Mouse (Mus musculus): ENCODE data around the gene Six1.

The Six1 gene

DNA sequence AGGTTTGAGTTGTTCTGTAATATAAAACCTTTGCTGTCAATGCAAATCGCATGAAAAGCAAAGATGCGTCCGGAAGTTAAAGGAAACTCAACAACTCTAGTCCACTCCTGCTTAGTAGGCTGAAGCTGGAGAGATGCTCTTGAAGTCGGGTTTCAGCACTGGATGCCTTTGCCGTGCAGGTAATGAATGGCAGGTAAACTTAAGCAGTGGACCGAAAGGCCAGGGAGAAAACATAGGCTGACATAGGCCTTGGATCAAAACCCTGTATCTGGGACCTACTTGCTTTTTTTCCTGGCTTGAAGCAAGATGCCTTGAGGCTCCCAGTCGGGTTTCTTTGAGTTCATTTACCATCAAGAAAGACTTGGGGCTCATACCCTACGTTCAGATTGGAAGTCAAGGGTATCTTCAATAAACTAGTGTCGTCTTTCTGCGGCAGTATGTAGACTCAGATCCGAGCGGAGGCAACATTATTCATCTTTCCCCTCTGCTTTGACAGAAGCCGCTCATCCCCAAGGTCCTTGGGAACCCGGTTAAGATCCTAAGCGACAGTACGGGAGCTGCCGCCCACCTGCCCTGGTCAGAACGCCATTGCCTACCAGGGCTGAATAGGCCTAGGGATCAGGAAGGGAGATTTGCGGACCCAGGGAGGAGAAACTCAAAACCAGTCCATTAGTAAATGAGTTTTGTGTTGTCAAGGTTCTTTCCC is 4.0 kb downstream of the Six1 start:
- DNase-seq (ENCODE audit: extremely low spot score) = peak; percentile 45

DNA sequence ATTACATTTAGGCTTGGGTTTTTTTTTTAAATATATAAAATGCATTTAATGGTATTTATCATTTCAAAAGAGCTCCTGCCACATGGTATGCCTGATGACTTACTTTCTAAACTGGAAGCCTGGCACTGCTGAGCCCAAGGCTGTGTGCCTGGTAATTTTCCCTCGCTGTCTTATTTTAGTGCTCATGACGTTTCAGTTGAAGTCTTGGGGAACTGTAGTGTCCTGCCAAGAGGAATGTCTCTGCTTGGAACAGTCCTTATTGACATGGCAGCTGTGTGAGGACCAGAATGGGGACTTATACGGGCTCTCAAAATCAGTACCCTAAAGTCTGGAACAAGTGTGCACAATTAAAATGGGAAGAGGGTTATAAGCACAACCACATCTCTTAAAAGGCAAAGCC is 5.2 kb downstream of the Six1 start:
- peak; percentile 15 for DNase-seq (ENCODE audit: extremely low spot score)

DNA sequence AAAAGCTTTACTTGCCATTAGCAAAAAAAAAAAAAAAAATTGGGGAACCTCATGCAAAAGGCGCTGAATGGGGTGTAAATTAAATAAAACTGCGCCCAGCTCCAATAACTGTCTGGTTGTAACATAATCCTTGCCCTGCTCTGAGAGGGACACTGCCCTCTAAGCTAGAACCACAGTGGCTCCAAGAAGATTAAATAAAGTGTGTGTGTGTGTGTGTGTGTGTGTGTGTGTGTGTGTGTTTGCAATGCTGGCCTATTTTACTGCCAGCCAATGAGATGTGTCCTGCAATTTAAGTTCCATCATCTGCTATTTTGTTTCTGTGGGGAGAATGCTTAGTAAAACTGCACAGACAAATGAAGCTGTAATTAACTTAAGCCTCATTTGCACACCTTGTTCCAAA is 6.1 kb downstream of the Six1 start:
- peak; percentile 21 for DNase-seq (ENCODE audit: extremely low spot score)

DNA sequence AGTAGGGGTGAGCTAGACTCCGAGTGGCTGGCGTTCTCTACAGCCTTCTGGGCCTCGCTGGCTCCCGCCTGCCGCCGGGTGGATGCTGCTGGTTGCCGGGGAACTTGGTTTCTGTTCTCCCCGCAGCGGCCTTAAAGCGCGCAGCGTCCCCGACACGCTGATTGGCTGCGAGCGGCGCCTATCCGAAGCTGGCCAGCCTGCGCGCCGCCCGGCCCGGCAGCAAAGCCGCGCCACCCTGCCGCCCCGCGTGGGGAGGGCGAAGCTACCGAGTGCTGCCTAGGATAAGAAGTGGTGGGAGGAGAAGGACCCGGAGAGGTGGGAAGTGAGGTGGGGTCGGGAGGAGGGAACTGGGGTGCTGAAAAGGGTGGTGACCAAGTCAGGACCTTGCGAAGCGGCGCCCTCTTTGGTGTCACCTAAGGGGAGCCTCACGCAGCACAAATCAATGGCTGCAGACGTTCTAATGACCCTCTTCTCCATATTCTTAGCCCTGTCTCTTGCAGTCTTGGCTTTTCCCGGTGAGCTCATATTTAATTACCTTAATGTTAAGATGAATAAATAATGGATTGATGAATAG is 7.0 kb downstream of the Six1 start:
- DNase-seq (ENCODE audit: extremely low spot score) = peak; percentile 88

DNA sequence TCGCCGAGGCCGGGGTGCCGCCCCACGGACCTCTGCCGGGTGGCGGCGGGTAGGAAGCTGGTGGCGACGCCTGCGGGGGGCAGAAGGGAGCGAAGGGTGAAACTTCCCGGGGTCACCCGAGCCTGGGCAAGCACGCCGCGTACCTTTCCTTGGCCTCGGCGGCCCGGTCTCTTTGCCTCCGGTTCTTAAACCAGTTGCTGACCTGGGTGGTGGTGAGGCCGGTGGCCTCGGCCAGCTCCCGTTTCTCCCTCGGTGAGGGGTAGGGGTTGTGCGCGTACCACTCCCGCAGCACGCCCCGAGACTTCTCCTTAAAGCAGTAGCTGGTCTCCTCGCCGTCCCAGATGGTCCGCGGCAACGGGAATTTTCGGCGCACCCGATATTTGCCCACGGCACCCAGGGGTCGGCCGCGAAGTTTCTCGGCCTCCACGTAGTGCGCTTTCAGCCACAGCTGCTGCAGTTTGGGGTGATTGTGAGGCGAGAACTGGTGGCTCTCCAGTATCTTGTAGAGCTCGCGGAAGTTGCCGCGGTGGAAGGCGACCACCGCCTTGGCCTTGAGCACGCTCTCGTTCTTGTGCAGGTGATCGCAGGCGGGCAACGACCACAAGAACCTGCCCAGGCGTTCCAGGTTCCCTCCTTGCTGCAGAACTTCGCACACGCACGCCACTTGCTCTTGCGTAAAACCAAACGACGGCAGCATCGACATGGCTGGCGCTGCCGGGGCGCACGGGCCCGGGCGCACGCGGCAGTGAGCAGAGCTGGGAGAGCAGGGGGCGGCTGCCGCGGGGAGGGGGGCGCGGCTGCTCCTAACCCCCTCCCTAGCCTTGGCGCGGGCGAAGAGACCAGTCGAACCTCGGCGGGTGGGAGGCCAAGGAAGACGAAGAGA is 7.7 kb downstream of the Six1 start:
- DNase-seq (ENCODE audit: extremely low spot score) = peak; percentile 54

DNA sequence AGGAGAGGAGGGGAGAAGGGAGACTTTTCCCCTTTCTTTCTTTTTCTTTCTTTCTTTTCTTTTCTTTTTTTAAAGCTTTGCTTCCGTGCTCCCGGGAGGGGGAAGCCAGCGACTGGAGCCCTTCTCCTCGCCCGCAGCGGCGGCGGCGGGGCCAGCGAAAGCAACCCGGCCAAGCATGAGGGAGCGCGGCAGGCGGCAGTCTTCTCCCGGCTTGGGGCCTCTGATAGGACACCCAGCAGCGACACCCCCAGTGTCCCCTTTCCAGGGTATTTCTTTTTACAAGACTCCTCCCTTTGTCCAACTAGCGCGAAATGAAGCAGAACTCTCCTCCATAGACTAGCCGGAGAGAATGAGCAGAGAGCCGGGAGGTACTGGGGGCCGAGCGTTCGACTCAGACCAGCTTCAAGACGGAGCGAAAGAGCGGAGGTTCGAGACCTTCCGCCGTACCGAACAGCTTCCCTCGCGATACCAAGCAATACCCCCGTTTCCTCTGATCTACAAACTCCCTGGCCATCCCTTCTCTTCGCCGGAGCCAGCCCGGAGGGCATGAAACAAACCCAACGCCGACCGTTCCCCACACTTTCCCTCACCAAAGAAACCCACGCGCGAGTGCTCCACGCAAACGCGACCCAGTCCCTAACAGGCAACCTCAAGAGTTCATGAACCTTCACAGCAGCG is 8.5 kb downstream of the Six1 start:
- DNase-seq (ENCODE audit: extremely low spot score) = peak; percentile 60

DNA sequence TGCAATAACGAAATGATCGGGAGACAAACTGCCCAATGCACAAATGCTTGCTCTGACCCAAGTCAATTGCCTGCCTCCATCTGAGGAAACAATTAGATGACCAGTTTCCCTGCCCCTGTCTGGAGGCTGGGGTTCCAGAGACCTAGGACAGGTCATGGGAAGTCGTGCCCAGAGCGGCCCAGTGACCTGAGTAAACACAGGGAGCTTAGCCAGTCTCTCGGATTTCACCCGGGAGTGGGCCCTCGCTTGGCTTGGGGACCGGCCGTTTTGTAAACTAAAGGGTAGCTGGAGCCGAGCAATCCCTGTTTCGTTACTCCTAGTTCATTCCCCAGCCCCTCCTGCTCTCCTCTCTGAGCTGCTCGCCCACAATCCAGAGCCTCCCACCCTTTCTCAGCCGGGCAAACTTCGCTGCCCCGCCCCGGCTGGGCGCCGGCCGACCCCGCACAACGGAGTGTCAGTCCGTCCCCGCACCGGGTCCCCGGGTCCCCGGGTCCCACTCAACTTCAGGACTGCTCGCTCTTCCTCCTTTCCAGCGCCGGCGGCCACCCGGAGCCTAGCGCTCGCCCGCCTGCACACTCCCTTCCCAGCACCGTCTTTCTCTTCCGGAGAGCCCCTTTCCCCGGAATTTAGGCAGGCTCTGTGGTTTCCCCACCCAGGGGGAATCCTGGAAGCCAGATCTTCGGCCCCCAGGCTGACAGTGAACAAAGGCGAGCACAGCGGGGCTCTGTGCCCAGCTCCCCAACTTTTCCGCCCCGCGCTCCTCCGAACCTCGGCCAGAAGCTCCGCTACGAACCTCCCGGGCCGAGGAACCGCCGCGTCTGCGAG is 9.3 kb downstream of the Six1 start:
- peak; percentile 78 for DNase-seq (ENCODE audit: extremely low spot score)

DNA sequence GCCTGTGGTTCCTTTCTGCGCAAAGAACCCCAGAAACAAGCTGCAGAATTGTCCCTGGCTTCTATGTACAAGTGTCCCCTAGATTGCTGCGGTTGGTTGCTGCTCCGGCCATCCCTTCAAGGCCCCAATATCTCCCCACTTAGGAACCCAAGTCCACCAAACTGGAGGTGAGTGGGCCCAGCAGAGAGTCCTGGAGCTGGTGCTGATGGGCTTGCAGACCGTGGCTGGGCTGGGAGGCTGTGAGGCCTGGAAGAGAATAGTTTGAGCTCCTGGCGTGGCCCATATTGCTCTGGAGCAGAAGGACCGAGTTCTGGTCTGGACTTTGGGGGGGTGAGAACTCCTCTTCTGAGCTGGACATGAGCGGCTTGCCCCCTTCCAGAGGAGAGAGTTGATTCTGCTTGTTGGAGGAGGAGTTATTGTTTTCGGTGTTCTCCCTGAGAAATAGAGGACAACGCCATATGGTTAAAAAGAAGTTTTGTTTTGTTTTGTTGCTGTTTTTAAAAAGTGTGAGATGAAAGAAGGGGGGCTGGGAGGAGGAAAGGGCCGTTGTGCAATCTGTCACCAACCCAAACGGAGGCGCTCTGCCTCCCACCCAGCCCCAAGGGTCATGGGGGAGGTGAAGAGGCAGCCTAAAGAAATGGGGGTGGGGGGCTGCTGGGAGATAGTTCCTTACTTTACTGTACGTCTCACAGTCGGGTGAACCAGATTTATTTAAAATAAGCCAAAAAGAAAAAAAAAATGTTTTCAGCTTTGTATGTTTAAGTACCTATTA is 10.1 kb downstream of the Six1 start:
- peak; percentile 54 for DNase-seq (ENCODE audit: extremely low spot score)

DNA sequence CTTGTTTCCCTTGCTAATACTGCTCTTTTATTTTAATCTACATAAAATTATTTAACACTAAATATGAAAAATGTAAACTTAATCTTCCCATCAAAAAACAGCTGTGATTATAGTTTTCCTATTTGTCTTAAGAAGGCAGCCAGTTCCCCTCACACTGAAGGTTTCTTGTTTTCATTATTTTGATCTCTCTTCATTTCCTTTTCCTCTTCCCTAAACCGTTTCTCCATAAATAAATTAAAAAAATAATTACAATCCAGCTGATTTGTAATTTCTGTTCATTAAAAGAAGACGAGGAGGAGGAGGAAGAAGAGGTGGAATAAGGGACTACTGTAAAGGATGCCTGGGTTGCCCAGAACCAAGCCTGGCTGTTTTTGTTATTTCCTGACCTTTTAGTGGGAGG is 10.8 kb downstream of the Six1 start:
- no peak for DNase-seq (ENCODE audit: extremely low spot score)

DNA sequence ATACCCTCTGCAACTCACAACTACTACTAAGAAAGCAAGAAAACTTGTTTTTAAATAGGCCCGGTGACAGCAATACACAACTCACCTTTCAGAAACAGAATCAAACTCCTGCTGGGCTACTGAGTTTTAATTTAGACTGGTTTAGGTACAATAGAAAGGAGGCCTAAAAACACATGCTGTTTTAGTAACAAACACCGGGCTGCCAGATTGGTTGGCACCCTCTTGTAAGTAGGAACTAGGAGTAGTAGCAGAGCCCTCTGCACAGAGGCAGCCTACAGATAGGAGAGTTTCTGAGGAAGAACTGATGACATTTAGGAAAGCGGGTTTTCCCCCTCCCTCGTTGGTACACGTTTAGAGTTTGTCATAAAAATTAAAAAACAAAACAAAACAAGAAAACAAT is 11.3 kb downstream of the Six1 start:
- DNase-seq (ENCODE audit: extremely low spot score) = peak; percentile 39

DNA sequence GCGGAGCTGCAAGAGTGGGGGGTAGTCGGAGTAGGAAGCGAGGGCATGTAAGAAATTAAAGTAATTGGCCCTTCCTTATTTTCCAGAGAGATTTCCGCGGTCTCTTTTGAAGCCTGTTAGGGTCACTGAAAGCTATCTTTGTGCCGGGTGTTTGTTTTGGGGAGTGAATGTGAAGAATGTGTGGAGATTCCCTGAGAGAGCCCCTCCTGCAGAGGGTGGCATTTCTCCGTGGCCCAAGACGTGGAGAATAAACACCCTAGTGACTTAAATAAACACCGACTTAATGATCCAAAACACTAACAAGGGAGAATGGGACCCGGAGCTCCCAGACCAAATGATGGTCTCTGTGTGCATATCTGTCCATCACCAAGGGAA is 12.4 kb downstream of the Six1 start:
- DNase-seq (ENCODE audit: extremely low spot score) = peak; percentile 65

DNA sequence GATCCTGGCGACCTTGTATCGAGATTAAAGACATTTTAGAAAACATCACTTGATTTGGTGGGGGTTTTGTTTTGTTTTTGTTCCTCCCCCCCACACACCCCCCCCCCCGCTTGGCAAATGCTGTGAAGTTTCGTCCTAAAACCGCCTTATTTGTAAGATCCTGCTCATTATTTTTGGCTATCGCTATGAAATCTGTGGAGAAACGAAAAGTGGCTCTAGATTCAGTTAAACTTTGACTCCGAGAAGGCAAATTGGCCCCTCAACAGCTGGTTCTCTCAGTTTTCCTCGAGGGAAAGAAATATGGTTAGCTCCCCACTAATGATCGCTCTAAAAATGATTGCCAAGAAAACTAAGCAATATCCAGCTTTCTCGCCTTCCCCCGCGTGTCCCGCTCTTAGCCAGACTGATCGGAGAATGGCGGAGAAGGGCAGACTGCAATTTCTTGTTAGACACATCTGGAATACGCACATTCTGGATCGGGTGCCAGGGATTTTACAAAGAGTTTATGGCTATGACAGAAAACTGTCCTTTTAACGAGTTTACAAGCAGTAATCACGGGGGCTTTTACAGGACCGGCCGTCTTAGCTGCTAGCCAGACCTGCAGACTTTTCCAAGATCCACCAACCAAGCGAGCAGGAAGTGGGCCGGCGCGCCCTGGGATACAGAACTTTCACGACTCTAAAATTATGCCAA is 13.0 kb downstream of the Six1 start:
- DNase-seq (ENCODE audit: extremely low spot score) = peak; percentile 66

DNA sequence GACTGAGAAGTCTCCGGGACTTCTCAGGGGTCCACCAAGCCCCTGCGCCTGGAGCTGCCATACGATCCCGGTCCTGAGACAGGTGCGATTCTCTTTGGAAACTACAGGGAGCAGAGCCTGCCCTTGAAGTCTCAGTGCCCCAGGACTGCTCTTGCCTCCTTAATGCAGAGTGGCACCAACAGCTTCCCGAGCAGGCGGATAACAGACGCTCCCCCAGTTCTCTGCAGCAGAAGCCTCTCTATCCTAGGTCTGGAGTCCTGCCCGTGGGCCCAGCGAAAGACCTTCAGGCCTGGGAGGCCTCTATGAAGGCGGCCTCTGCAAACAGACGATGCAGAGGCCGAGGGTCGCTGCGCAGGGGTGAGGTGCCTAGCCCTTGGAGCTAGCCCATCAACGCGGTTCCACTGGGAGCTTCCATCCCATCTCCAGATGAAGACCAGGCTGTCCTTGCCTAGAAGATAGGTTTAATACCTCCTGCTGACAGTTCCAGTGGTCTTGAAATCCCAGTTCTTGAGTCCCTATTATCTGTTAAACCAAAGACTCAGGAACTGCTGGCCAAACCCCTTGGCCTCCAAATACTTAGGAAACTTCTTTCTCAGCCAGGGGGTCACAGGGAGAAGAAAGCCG is 13.6 kb downstream of the Six1 start:
- peak; percentile 60 for DNase-seq (ENCODE audit: extremely low spot score)

DNA sequence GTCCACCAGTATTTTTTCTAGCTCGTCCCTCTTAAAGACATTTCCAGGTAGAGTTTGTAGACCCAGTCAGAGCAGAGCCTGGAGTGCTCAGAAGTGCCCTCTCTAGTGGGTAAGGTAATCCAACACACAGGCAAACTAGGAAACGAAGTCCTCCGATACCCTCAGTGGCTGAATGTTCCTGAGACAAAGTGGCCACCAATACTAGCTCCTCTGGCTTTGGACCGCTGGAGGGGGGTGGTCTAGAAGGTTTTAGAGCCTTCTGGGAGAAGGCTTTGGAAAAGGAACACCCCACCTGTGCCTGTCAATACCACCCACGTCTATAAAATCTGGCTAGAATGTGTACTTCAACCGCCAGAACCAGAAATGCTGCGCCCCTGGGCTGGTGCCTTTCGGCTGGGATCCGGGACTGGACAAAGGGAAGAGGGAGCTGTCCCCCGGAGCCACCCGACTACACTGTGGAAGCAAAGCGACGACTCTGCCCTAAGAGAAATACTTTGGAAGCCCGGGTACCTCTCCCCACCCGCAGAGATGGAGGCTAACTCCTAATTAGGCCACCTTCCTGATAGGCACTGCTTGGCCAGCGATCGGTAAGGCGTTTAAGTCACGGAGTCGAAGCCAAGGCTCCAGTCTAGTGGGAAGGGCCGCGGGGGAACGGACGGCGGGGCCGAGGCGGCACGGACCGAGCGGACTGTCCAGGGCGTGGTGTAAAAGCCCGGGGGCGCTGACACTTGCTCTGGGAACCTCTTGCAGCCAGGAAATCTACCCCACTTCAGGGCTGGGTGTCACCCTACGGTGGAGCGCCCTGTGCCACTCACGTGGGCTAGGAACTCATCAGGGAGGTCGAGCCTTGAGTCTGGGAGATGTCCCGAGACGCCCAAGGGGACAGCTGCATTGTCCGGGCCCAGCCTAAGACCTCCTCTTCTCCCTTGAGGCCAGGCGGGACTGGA is 14.4 kb downstream of the Six1 start:
- peak; percentile 59 for DNase-seq (ENCODE audit: extremely low spot score)

DNA sequence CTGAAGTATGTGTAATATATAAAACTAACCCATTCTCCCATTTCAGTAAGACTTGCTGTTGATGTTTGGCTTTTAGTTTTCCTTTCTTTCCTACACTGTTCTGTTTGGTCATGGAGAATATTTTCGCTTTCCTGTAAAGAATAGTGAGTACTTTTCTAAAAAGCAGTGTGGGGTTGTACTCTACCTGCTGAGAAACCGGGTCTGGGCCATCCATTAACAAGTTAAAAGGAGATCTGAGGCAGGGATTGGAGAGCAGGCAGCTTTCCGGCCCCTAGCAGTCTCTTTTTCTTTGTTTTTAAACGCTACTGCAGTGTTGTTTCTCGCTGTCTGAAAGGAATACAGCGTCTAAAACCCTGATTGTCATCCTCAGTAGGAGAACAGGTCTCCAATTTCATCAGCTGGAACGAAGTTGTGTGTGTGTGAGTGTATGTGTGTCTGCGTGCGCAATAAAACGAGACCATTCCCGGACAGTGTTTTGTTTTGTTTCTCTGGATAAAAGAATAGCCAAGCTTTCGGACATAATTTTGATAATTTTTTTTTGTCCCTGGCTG is 15.2 kb downstream of the Six1 start:
- peak; percentile 53 for DNase-seq (ENCODE audit: extremely low spot score)

DNA sequence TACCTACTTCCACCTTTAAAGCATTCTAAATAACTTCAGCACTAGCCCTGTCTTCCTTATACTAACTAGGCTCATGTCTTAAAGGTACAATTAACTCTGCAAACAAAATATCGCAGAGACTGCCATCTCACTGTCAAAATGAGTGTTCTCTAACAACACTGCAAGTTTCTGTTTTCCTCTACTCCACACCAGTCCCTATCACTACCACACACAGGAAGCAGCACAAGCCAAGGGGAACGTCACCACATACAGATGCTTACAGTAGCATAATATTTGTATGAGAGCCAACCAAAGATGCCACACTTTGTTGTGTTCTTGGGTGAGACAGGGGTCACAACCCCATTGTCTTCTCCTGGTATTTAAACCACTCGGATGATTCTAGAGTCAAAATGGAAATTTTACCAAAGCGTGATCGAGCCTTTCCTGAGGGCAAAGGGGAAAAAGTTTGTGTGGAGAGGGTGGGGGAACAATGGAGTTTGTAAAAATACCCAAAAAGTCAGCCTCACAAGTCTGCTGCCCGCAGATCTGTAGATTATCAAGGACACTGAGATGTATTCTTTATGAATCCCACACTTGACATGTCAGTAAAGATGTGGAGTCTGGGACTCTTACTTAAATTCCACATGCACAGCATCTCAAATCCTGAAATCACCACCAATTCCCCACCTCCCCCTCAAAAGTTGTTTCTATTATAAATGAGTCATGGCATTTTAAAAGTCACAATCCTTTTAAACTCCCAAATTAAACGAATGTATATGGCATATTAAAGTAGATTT is 16.1 kb downstream of the Six1 start:
- DNase-seq (ENCODE audit: extremely low spot score) = peak; percentile 31

Measured in embryo, embryonic 9.5 days (tissue).